Mouse (Mus musculus) heart, adult 9 months (tissue): Measurements from ENCODE around the gene Olfr1349.

Source experiments
- DNase-seq, 2 experiments: peaks; one replicate each; pipeline ENCODE4 v3.0.0; 2022; ENCODE audit warnings: low spot score in 2 of 2

Olfr1349 gene

GRCm38 (mm10) chr7:6522850-6523249, at the start of gene Olfr1349:
Gene Olfr1349, minus strand, starts transcription at chr7:6522950.
- no peak for DNase-seq

DNA sequence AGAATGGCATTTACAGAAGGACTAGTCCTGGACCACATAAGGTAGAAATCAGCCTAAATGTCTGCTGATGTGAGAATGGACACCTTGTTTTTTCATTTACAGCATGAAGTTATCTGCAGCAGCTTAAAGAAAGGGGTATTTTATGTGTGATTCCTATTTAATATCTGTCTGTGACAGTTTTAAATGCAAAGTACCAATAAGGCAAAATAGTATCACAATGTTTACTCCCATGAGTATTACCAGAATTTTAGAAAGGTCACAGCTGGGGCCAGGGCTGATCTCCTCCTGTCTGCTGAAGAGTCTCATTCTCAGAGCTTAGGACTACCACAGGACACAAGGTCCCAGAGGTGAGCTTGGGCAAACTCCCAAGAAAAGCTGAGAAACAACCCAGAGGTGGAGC, 41.8 kb upstream of the Olfr1349 start, which contains the start of gene Olfr1350:
TSS of gene Olfr1350 (plus strand) at position 301 of the 400 bp plus-strand sequence.
- no peak for DNase-seq

DNA sequence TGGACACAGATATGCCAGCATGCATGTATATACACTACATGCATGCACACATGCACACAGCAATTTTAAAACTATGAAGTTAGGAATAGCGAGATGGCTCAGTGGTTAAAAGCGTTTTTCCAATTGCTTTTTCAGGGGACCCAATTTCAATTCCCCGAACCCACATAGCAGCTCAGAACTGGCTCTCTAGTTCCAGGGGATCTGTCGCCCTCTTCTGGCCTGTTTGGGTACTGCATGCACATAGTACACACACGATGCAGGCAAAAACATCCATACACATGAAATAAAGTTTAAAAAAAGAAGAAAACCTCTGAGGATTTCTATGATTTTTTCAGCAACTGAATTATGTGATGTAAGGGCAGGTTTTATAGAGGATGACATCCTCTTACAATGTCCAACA, 3.4 kb upstream of the Olfr1349 start:
- no peak for DNase-seq

DNA sequence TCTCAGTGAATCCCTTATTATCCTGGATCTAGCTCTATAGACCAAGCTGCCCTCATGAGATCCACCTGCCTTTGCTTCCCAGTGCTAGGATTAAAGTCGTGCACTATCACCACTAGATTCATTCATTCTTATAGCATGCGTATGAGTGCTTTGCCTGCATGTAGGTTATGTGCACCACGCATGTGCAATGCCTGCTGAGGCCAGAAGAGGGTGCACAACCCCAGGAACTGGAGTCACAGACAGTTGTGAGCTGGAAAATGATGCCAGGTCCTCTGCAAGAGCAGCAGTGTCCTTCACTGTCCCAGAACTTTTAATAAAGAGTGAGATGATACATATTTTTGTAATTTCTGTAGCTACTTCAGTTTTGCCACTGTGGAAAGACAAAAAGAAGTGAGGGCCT, 2.3 kb upstream of the Olfr1349 start:
- no peak for DNase-seq

DNA sequence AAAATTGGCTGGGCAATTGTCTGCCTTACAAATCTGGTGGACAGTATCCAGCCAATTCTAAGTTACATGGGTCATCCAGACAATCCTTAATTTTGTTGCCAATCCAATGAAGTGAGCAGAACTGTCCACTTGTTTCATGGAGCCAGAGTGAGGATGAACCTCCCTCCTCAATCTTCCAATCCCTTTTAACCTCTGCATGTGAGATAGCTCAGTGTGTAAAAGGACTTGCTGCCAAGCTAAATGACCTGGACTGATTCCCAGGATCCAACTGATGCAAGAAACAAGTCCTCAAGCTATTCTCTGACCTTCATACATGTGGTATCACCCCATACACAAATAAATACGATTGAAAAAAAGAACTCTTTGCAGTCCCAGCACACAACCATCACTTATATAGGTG, 1.1 kb downstream of the Olfr1349 start:
- no peak for DNase-seq

DNA sequence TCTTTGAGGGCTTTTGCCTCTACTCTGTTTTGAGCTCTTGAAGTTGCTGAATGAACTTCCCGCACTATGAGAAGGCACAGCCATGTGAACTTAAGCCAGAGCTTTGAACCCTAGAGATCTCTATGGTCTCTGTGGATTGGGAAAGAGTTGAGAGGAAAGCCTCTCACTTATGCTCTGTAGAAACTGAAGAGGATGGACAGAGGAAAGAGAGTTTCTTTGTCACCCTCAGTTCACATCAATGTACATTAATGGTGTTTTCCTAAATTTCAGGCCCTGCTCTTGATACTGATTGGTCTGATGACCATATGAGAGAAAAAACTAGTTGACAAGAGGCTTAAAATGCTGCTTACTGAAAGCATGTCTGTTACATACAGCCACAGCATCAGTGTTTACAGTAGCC, 14.1 kb downstream of the Olfr1349 start, which contains the start of gene Olfr1348:
TSS of gene Olfr1348 (minus strand) at position 101 of the 400 bp plus-strand sequence.
- no peak for DNase-seq

DNA sequence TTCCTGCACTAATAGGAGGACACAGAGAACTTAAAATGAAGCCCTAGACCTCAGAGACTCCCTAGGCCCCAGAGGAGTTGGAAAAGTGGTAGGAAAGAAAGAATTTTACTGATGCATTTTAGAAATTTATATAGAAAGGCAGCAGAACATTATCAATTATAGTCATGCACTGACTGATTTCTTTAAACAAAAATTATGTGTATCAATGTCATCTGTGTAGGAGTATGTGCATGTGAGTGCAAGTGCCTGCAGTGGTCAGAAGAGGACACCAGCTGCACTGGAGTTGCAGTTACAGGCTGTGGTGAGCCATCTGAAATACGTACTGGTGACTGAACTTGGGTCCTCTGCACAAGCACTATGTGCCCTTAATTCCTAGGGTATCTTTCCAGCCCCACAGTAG, 23.1 kb downstream of the Olfr1349 start, which contains the start of gene Olfr1347:
TSS of gene Olfr1347 (minus strand) at position 101 of the 400 bp plus-strand sequence.
- DNase-seq = no peak

DNA sequence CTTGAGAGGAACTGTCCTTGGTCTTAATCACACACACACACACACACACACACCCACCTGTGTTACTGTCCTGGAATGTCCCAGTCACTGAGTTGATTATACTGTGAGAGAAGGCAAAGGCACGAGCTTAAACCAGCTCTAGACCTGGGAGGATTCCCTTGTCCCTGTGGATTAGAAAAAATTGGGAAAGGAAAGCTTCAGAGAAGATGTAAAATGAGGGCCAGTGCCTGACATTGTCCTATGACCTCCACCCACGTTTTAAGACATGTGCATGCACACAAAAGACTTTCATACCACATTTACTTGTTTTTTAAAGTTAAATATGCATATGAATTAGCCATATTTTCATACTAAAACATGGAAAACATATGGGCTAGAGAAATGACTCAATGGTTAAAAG, 35.9 kb downstream of the Olfr1349 start, which contains the start of gene Olfr5:
TSS of gene Olfr5 (minus strand) at position 101 of the 400 bp plus-strand sequence.
- no peak for DNase-seq

GRCm38 (mm10) chr7:6477633-6478032, 45.1 kb downstream of the Olfr1349 start:
- peak in 1 of 2 experiments; percentile 1 for DNase-seq

DNA sequence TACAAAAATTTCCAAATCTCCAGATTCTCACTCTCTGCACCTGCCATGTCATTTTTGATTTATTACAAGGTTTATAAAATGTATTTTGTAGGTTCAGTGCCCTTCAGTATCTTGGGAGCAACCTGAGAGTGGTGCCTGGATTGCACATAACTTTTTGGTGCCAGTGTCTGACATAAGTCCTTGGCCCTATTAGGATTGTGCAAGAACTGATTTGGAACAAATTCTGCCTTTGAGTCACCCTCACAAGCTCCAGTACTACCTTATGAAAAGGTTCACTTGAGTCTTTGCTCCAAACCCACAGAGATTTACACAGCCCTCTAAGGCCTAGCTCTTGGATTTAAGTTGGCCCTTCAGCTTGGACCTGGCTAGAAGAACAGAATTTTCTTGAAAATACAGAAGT, 55.8 kb downstream of the Olfr1349 start, which contains the start of gene Olfr1346:
TSS of gene Olfr1346 (plus strand) at position 151 of the 400 bp plus-strand sequence.
- no peak for DNase-seq
